Mouse (Mus musculus): ENCODE measurements around the gene Camp. TPM values are rescaled to one million over a fixed set of nuclear protein-coding genes. Genes with fewer than 3 reads are reported as not detected.

Gene Camp
- polyA plus RNA-seq (2014; fragmentation: Nextera tagmentation; extraction: Ambion mirVana) = 0.68 and 1.1 TPM in 2 replicates

DNA sequence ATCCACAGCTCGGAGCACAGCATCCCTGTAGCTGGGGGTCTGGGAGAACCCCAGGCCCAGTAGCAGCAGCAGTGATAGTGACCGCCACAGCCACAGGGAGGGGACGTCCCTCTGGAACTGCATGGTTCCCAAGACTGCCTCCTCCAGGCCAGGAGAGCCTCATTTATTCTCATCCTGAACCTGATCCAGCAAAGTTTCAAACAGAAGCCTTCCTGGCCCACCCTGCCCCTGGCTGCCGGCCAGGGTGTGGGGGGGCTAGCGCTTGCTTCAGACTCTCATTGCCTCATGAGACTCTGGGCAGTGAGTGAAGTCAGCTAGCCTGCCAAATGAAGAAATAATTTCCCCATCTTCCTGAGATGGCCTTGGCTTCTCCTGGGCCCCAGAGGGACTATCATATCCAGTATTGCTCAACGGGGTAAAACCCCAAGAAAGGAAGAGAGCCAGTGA, at the start of gene Camp:
Gene Camp (minus strand): TSS at position 306 of the 447 bp plus-strand sequence.
- Histone ChIP-seq H3K9me3 (ENCODE audit: control insufficient read depth, low read length) (no peaks in the 10 kb centered on the region), H3K27me3 (ENCODE audit: control insufficient read depth, insufficient read depth, low read length) (no peaks in the 10 kb centered on the region), H3K9ac (ENCODE audit: low read length) (no peak within 1 kb of the TSS), H3K36me3 (ENCODE audit: control insufficient read depth, insufficient read depth, low read length) (no peaks in the 10 kb centered on the region), H3K4me3 (ENCODE audit: low read depth, low read length) (no peak within 1 kb of the TSS), H3K4me1 (ENCODE audit: control insufficient read depth, insufficient read depth, low read length) (no peaks in the 10 kb centered on the region), H3K4me2 (ENCODE audit: low read depth) (no peak within 1 kb of the TSS), H3K27ac (ENCODE audit: low read depth, low read length) (no peak within 1 kb of the TSS)
- no peak for ATAC-seq (ENCODE audit: insufficient read depth, low FRiP score, low TSS enrichment)
- WGBS = 80% methylated on average over 6 of the region's 6 CpGs
- DNase-seq (ENCODE audit: low spot score) = no peak

GRCm38 (mm10) chr9:109898027-109898426, 48.6 kb upstream of the Camp start:
- H3K4me3 ChIP-seq (ENCODE audit: low read depth, low read length) = no peak overlapping the region
- H3K9ac ChIP-seq (ENCODE audit: low read length) = no peak overlapping the region
- no peaks in the 10 kb centered on the region for H3K27me3 ChIP-seq (ENCODE audit: control insufficient read depth, insufficient read depth, low read length)
- no peak overlapping the region for H3K27ac ChIP-seq (ENCODE audit: low read depth, low read length)
- ATAC-seq (ENCODE audit: insufficient read depth, low FRiP score, low TSS enrichment) (no peak), DNase-seq (ENCODE audit: low spot score) (no peak)
- H3K36me3 ChIP-seq (ENCODE audit: control insufficient read depth, insufficient read depth, low read length) = no peaks in the 10 kb centered on the region
- no peak overlapping the region for H3K4me2 ChIP-seq (ENCODE audit: low read depth)
- no peaks in the 10 kb centered on the region for H3K9me3 ChIP-seq (ENCODE audit: control insufficient read depth, low read length)
- H3K4me1 ChIP-seq (ENCODE audit: control insufficient read depth, insufficient read depth, low read length) = no peaks in the 10 kb centered on the region
- 48% methylated on average over 2 of the region's 2 CpGs for WGBS

DNA sequence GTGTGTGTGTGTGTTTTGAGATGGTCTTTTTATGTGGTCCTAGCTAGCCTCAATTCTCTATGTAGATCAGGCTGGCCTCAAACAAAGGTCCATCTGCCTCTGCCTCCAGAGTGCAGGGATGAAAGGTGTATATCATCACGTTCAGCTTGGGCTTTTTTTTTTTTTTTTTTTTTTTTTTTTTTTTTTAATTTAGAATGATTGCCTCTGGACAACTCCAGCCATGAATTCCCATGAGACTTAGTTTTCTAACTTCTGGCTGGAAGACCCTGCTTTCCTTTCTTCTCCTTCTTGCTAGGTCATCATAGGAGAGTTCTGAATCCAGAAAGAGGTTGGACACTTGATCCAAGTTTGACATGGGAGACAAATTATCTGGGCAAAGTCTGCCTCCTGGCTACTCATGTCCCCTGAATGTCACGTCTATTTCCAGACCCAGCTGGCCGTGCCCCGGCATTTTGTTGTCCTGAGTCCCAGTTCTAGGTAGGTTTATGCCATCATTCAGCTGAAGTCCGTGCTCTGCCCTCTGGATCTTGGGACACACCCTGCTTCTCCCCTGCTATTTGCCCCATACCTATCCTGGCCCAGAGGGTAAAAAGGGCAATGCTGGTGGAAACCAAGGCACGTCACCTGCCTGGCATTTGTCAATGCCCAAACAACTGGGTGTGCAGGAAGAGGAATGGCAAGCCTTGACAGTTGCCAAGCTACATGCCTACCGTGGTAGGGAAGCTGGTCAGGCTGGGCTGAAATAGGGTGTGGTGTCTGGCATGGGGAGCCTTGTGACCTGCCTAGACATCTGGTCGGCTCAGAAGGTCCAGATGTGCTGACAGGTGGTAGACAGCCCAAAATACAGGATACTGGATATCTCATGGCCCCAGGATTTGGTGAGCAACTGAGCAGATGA, 47.1 kb upstream of the Camp start:
- Histone ChIP-seq H3K4me3 (ENCODE audit: low read depth, low read length) (no peak overlapping the region), H3K27me3 (ENCODE audit: control insufficient read depth, insufficient read depth, low read length) (no peaks in the 10 kb centered on the region), H3K4me1 (ENCODE audit: control insufficient read depth, insufficient read depth, low read length) (no peaks in the 10 kb centered on the region), H3K9me3 (ENCODE audit: control insufficient read depth, low read length) (no peaks in the 10 kb centered on the region), H3K36me3 (ENCODE audit: control insufficient read depth, insufficient read depth, low read length) (peaks cover 7% of the 10 kb centered on the region; the same call in 1 of the 2 replicates), H3K4me2 (ENCODE audit: low read depth) (no peak overlapping the region), H3K27ac (ENCODE audit: low read depth, low read length) (no peak overlapping the region), H3K9ac (ENCODE audit: low read length) (no peak overlapping the region)
- ATAC-seq (ENCODE audit: insufficient read depth, low FRiP score, low TSS enrichment) (no peak), DNase-seq (ENCODE audit: low spot score) (no peak)
- 85% methylated on average over 8 of the region's 8 CpGs for WGBS

GRCm38 (mm10) chr9:109895593-109895992, 46.2 kb upstream of the Camp start:
- Histone ChIP-seq H3K9ac (ENCODE audit: low read length) (no peak overlapping the region), H3K27me3 (ENCODE audit: control insufficient read depth, insufficient read depth, low read length) (no peaks in the 10 kb centered on the region), H3K4me2 (ENCODE audit: low read depth) (no peak overlapping the region), H3K4me1 (ENCODE audit: control insufficient read depth, insufficient read depth, low read length) (no peaks in the 10 kb centered on the region), H3K36me3 (ENCODE audit: control insufficient read depth, insufficient read depth, low read length) (peaks cover 15% of the 10 kb centered on the region), H3K9me3 (ENCODE audit: control insufficient read depth, low read length) (no peaks in the 10 kb centered on the region), H3K27ac (ENCODE audit: low read depth, low read length) (no peak overlapping the region), H3K4me3 (ENCODE audit: low read depth, low read length) (no peak overlapping the region)
- DNase-seq (ENCODE audit: low spot score) (no peak), ATAC-seq (ENCODE audit: insufficient read depth, low FRiP score, low TSS enrichment) (no peak)
- 65% methylated on average over 6 of the region's 6 CpGs for WGBS

DNA sequence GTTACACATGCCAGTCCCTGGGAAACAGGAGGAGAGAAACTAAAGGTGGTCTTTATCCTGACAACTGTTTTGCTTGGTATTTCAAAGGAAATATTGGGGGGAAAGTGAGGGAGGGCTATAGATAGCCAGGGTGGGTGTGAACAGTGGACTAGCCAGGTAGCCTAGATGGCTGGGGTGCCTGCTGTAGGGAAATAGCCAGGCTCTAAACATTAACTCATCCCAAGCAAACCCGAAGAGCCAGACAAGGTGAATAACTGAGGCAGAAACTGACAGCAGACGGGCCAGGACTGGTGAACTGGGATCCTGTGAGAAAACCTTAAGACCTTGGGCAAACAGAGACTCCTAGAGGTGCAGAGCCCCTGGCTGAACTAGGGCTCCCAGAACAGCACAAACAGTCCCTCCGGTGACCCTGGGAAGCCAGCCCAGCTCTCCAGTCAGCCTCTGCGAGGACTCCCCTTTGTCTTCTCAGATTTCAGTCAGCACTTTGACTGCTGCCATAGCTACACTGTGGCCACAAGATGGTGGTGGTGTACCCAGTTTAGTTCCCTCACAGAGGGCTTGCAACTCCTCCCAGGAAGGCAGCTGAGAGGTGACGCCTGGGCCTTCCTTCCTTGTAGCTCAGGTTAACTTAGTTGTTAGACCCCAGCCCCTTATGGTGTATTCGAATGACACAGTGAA, 45.1 kb upstream of the Camp start:
- 36% methylated on average over 6 of the region's 6 CpGs for WGBS
- Histone ChIP-seq H3K4me1 (ENCODE audit: control insufficient read depth, insufficient read depth, low read length) (no peaks in the 10 kb centered on the region), H3K36me3 (ENCODE audit: control insufficient read depth, insufficient read depth, low read length) (peaks cover 18% of the 10 kb centered on the region), H3K9ac (ENCODE audit: low read length) (peak overlapping the region; percentile 40; the same call in 1 of the 2 replicates), H3K27me3 (ENCODE audit: control insufficient read depth, insufficient read depth, low read length) (no peaks in the 10 kb centered on the region), H3K4me3 (ENCODE audit: low read depth, low read length) (no peak overlapping the region), H3K9me3 (ENCODE audit: control insufficient read depth, low read length) (no peaks in the 10 kb centered on the region), H3K27ac (ENCODE audit: low read depth, low read length) (peak overlapping the region; percentile 81), H3K4me2 (ENCODE audit: low read depth) (no peak overlapping the region)
- DNase-seq (ENCODE audit: low spot score) = peak; percentile 78
- peak; percentile 64; the same call in 1 of the 2 replicates for ATAC-seq (ENCODE audit: insufficient read depth, low FRiP score, low TSS enrichment)

DNA sequence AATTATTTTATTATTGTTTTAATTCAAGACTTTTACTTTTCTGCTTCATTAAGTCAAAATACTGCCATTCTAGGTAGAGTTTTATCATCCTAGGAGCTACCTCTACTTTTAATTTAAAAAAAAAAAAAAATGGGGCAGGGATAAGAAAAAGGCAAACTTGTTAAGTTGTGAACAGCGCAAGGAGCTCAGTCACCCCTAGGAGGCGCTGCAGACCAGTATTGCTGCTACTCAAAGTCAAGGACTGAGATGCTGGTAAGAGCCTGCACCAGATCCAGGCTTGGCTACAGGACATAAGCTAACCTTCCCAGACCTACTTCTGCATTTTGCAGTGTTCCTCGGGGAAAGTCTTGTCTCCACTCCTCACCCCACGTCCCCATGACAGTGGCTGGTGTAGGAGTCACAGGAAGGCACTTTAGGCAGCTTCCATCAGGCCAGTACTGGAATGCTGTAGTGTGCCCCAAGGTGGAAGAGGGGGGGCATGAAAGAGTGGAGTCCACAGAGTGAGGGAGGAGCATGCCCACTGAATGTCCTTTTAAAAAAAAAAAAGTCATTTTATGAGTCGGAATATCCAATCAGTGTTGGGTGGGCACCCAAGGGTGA, 43.3 kb upstream of the Camp start:
- H3K4me2 ChIP-seq (ENCODE audit: low read depth) = no peak overlapping the region
- WGBS = 70% methylated on average over 5 of the region's 5 CpGs
- DNase-seq (ENCODE audit: low spot score) (peak; percentile 78), ATAC-seq (ENCODE audit: insufficient read depth, low FRiP score, low TSS enrichment) (no peak)
- no peak overlapping the region for H3K9ac ChIP-seq (ENCODE audit: low read length)
- H3K27me3 ChIP-seq (ENCODE audit: control insufficient read depth, insufficient read depth, low read length) = no peaks in the 10 kb centered on the region
- H3K36me3 ChIP-seq (ENCODE audit: control insufficient read depth, insufficient read depth, low read length) = peaks cover 18% of the 10 kb centered on the region
- no peak overlapping the region for H3K27ac ChIP-seq (ENCODE audit: low read depth, low read length)
- no peaks in the 10 kb centered on the region for H3K4me1 ChIP-seq (ENCODE audit: control insufficient read depth, insufficient read depth, low read length)
- H3K9me3 ChIP-seq (ENCODE audit: control insufficient read depth, low read length) = no peaks in the 10 kb centered on the region
- no peak overlapping the region for H3K4me3 ChIP-seq (ENCODE audit: low read depth, low read length)

GRCm38 (mm10) chr9:109891501-109891900, 42.1 kb upstream of the Camp start:
- no peak overlapping the region for H3K27ac ChIP-seq (ENCODE audit: low read depth, low read length)
- 94% methylated on average over 8 of the region's 8 CpGs for WGBS
- ATAC-seq (ENCODE audit: insufficient read depth, low FRiP score, low TSS enrichment) (no peak), DNase-seq (ENCODE audit: low spot score) (no peak)
- H3K36me3 ChIP-seq (ENCODE audit: control insufficient read depth, insufficient read depth, low read length) = peaks cover 25% of the 10 kb centered on the region
- no peak overlapping the region for H3K9ac ChIP-seq (ENCODE audit: low read length)
- H3K4me1 ChIP-seq (ENCODE audit: control insufficient read depth, insufficient read depth, low read length) = no peaks in the 10 kb centered on the region
- H3K4me2 ChIP-seq (ENCODE audit: low read depth) = no peak overlapping the region
- no peaks in the 10 kb centered on the region for H3K9me3 ChIP-seq (ENCODE audit: control insufficient read depth, low read length)
- no peak overlapping the region for H3K4me3 ChIP-seq (ENCODE audit: low read depth, low read length)
- no peaks in the 10 kb centered on the region for H3K27me3 ChIP-seq (ENCODE audit: control insufficient read depth, insufficient read depth, low read length)

DNA sequence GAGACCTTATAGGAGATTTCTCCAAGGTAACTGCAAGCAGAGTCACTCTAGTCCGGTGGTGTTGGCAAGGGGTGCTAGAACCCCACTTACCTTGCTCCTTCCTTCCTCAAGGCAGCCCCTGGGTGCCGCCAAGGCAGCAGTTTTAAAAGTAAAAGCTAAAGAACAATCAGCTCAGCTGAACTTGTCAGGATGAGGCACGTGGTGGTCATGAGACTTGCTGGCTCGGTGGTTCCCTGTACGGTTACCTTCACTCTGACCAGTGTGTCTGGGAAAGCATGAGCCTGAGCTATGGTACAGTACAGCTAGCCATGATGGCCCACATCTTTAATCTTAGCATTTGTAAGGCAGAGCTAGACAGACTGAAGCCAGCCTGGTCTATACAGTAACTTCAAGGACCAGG, 37.9 kb upstream of the Camp start:
- H3K27me3 ChIP-seq (ENCODE audit: control insufficient read depth, insufficient read depth, low read length) = no peaks in the 10 kb centered on the region
- 91% methylated on average over 5 of the region's 5 CpGs for WGBS
- ATAC-seq (ENCODE audit: insufficient read depth, low FRiP score, low TSS enrichment) = no peak

More for the DNA sequence above, 37.9 kb upstream of the Camp start:
- Histone ChIP-seq H3K4me1 (ENCODE audit: control insufficient read depth, insufficient read depth, low read length) (no peaks in the 10 kb centered on the region), H3K4me2 (ENCODE audit: low read depth) (no peak overlapping the region), H3K9ac (ENCODE audit: low read length) (no peak overlapping the region), H3K9me3 (ENCODE audit: control insufficient read depth, low read length) (no peaks in the 10 kb centered on the region), H3K27ac (ENCODE audit: low read depth, low read length) (no peak overlapping the region), H3K4me3 (ENCODE audit: low read depth, low read length) (no peak overlapping the region), H3K36me3 (ENCODE audit: control insufficient read depth, insufficient read depth, low read length) (peaks cover 39% of the 10 kb centered on the region)
- DNase-seq (ENCODE audit: low spot score) = no peak
